Mouse (Mus musculus) forebrain, postnatal 0 days (tissue): Measurements from ENCODE around the gene Smim9. TPM values are rescaled to one million over a fixed set of nuclear protein-coding genes. Genes with fewer than 3 reads are reported as not detected.

Experiments
- ATAC-seq: fragments of 200-750 bp; cut with Nextera tagmentation; 2 replicates; pipeline ENCODE4 v1.8.0; 2017; ENCODE audit warnings: mild to moderate bottlenecking, moderate library complexity
- DNase-seq: peaks from one replicate; pipeline ENCODE4 v3.0.0-alpha.2; 2015
- H3K27ac ChIP-seq: fragments of 300-500 bp; sonication (generic); 2 replicates; pipeline ENCODE4 v1.5.1; 2014; ENCODE audit warnings: low read depth, mild to moderate bottlenecking, antibody characterized with exemption, low read length, moderate library complexity, mixed read lengths
- H3K27me3 ChIP-seq: fragments of 300-500 bp; sonication (generic); 2 replicates; pipeline ENCODE4 v1.6.1; 2014; ENCODE audit warnings: mild to moderate bottlenecking, low read length, mixed read lengths; ENCODE audit not compliant: insufficient read depth
- H3K36me3 ChIP-seq: fragments of 300-500 bp; sonication (generic); 2 replicates; pipeline ENCODE4 v1.6.1; 2014; ENCODE audit warnings: mild to moderate bottlenecking, moderate library complexity; ENCODE audit not compliant: insufficient read depth
- H3K4me1 ChIP-seq: fragments of 300-500 bp; sonication (generic); 2 replicates; pipeline ENCODE4 v1.6.1; 2014; ENCODE audit warnings: antibody characterized with exemption; ENCODE audit not compliant: insufficient read depth
- H3K4me2 ChIP-seq: fragments of 300-500 bp; sonication (generic); 2 replicates; pipeline ENCODE4 v1.6.1; 2014; ENCODE audit warnings: low read depth, mild to moderate bottlenecking, moderate library complexity
- H3K4me3 ChIP-seq: fragments of 300-500 bp; sonication (generic); 2 replicates; pipeline ENCODE4 v1.5.1; 2014; ENCODE audit warnings: low read depth, low read length, mixed read lengths
- H3K9ac ChIP-seq: fragments of 300-500 bp; sonication (generic); 2 replicates; pipeline ENCODE4 v1.6.1; 2014; ENCODE audit warnings: mild to moderate bottlenecking
- H3K9me3 ChIP-seq: fragments of 300-500 bp; sonication (generic); 2 replicates; pipeline ENCODE4 v1.6.1; 2016; ENCODE audit warnings: low read length
- CTCF ChIP-seq: sonication (generic); IDR thresholded peaks from 2 replicates; pipeline ENCODE4 v1.5.1; 2016; ENCODE audit warnings: antibody characterized with exemption, control low read depth, low read depth
- WGBS: fragments of 180-500 bp; shearing (Covaris S2); extraction: QIAGEN DNeasy Blood & Tissue Kit; methylation state at CpG from one replicate; pipeline ENCODE4 v1.1.7; 2014; 5-methylcytosine and 5-hydroxymethylcytosine counted together
- polyA plus RNA-seq: library from polyadenylated mRNA; unstranded; fragments of >200 nt; fragmentation: Nextera tagmentation; extraction: Ambion mirVana; gene quantifications from 2 replicates; pipeline ENCODE4 v1.2.1, GENCODE M21; 2015
- total RNA-seq: library from RNA; depleted of rRNA; stranded (reverse); fragments of >200 nt; gene quantifications from 2 replicates; pipeline ENCODE4 v1.2.3, GENCODE M21; 2014

Smim9 gene
- total and polyA plus RNA-seq, 2 experiments from 2014 or later, result 1.5 TPM; not detected in 1

GRCm38 (mm10) chrX:75137729-75138128, 25.8 kb downstream of the Smim9 start:
- ATAC-seq, result no peak
- TF ChIP-seq CTCF, result no peak
- Histone ChIP-seq H3K4me1 (no peaks in the 10 kb centered on the region), H3K9me3 (no peaks in the 10 kb centered on the region), H3K4me3 (no peak overlapping the region), H3K9ac (no peak overlapping the region), H3K27ac (no peak overlapping the region), H3K27me3 (no peaks in the 10 kb centered on the region), H3K36me3 (no peaks in the 10 kb centered on the region), H3K4me2 (no peak overlapping the region)
- DNase-seq, result no peak
- 88% methylated on average over 2 of the region's 2 CpGs for WGBS

GRCm38 (mm10) chrX:75136938-75137337, 26.6 kb downstream of the Smim9 start:
- Histone ChIP-seq H3K36me3 (no peaks in the 10 kb centered on the region), H3K27me3 (no peaks in the 10 kb centered on the region), H3K4me1 (no peaks in the 10 kb centered on the region), H3K4me3 (no peak overlapping the region), H3K4me2 (no peak overlapping the region), H3K9ac (no peak overlapping the region), H3K27ac (no peak overlapping the region), H3K9me3 (no peaks in the 10 kb centered on the region)
- DNase-seq (no peak), ATAC-seq (no peak)
- no peak for TF ChIP-seq CTCF

- WGBS, result 24% methylated on average over 36 of the region's 36 CpGs
- Histone ChIP-seq H3K9me3 (no peaks in the 10 kb centered on the region), H3K4me1 (no peaks in the 10 kb centered on the region), H3K36me3 (no peaks in the 10 kb centered on the region), H3K9ac (peak within 1 kb of the TSS; percentile 62), H3K4me2 (peak within 1 kb of the TSS; percentile 56), H3K4me3 (peak within 1 kb of the TSS; percentile 46), H3K27me3 (no peaks in the 10 kb centered on the region), H3K27ac (no peak within 1 kb of the TSS)
- TF ChIP-seq CTCF, result 0 out of 2 replicates have a peak, but pooled peaks have one; percentile 2
- peak; percentile 99 for ATAC-seq
- peak; percentile 81 for DNase-seq
Measured at GRCm38 (mm10) chrX:75130467-75131160, 33.0 kb downstream of the Smim9 start, which contains the start of gene Mpp1. Gene Mpp1, minus strand, starts transcription at chrX:75131016.

GRCm38 (mm10) chrX:75129474-75129873, 34.1 kb downstream of the Smim9 start:
- Histone ChIP-seq H3K4me3 (no peak overlapping the region), H3K9me3 (no peaks in the 10 kb centered on the region), H3K4me1 (no peaks in the 10 kb centered on the region), H3K36me3 (no peaks in the 10 kb centered on the region), H3K4me2 (no peak overlapping the region), H3K27ac (no peak overlapping the region), H3K9ac (no peak overlapping the region), H3K27me3 (no peaks in the 10 kb centered on the region)
- no peak for TF ChIP-seq CTCF
- DNase-seq (no peak), ATAC-seq (no peak)
- WGBS, result 69% methylated on average over 2 of the region's 2 CpGs

GRCm38 (mm10) chrX:75128333-75128980, 35.1 kb downstream of the Smim9 start:
- Histone ChIP-seq H3K4me1 (no peaks in the 10 kb centered on the region), H3K9ac (no peak overlapping the region), H3K4me2 (no peak overlapping the region), H3K9me3 (no peaks in the 10 kb centered on the region), H3K27ac (no peak overlapping the region), H3K27me3 (no peaks in the 10 kb centered on the region), H3K36me3 (no peaks in the 10 kb centered on the region), H3K4me3 (no peak overlapping the region)
- no peak for DNase-seq
- no peak for TF ChIP-seq CTCF
- ATAC-seq, result no peak

- TF ChIP-seq CTCF, result no peak
- ATAC-seq, result no peak
Measured at GRCm38 (mm10) chrX:75126893-75127292, 36.7 kb downstream of the Smim9 start.

GRCm38 (mm10) chrX:75125606-75126005, 38.0 kb downstream of the Smim9 start:
- H3K36me3 ChIP-seq, result no peaks in the 10 kb centered on the region
- WGBS, result 93% methylated on average over 3 of the region's 3 CpGs
- H3K27me3 ChIP-seq, result no peaks in the 10 kb centered on the region
- TF ChIP-seq CTCF, result no peak
- H3K4me3 ChIP-seq, result no peak overlapping the region
- ATAC-seq (no peak), DNase-seq (no peak)
- no peaks in the 10 kb centered on the region for H3K4me1 ChIP-seq
- H3K4me2 ChIP-seq, result no peak overlapping the region
- no peak overlapping the region for H3K9ac ChIP-seq
- no peak overlapping the region for H3K27ac ChIP-seq
- no peaks in the 10 kb centered on the region for H3K9me3 ChIP-seq

More at GRCm38 (mm10) chrX:75126893-75127292, 36.7 kb downstream of the Smim9 start:
- H3K27me3 ChIP-seq, result no peaks in the 10 kb centered on the region
- H3K9me3 ChIP-seq, result no peaks in the 10 kb centered on the region
- H3K4me1 ChIP-seq, result no peaks in the 10 kb centered on the region
- no peak for DNase-seq
- H3K4me3 ChIP-seq, result no peak overlapping the region
- no peak overlapping the region for H3K4me2 ChIP-seq
- H3K36me3 ChIP-seq, result no peaks in the 10 kb centered on the region
- H3K9ac ChIP-seq, result no peak overlapping the region
- no peak overlapping the region for H3K27ac ChIP-seq
